Mouse (Mus musculus) hindbrain, embryonic 14.5 days (tissue): ENCODE results near the gene Sfrp5. TPM values are rescaled to one million over a fixed set of nuclear protein-coding genes. Genes with fewer than 3 reads are reported as not detected.
A peak's percentile ranks its signal among the peaks of the same experiment; 100 is the strongest.

ENCODE experiments used
- ATAC-seq: fragments of 200-750 bp; cut with Nextera tagmentation; 2 replicates; pipeline ENCODE4 v1.8.0; 2017; ENCODE audit warnings: moderate number of reproducible peaks, mild to moderate bottlenecking, moderate TSS enrichment, moderate library complexity; ENCODE audit not compliant: low FRiP score
- DNase-seq: peaks from one replicate; pipeline ENCODE4 v3.0.0-alpha.2; 2015; ENCODE audit warnings: low spot score
- H3K27ac ChIP-seq: fragments of 300-500 bp; sonication (generic); 2 replicates; pipeline ENCODE4 v1.5.1; 2014; ENCODE audit warnings: mild to moderate bottlenecking, moderate library complexity
- H3K27me3 ChIP-seq: fragments of 300-500 bp; sonication (generic); 2 replicates; pipeline ENCODE4 v1.6.1; 2014; ENCODE audit warnings: mild to moderate bottlenecking, low read length, mixed read lengths; ENCODE audit not compliant: control insufficient read depth, insufficient read depth
- H3K36me3 ChIP-seq: fragments of 300-500 bp; sonication (generic); replicated peaks from 2 replicates; pipeline ENCODE4 v1.6.1; 2014; ENCODE audit not compliant: control insufficient read depth, insufficient read depth
- H3K4me1 ChIP-seq: fragments of 300-500 bp; sonication (generic); replicated peaks from 2 replicates; pipeline ENCODE4 v1.6.1; 2014; ENCODE audit warnings: antibody characterized with exemption, low read length, mixed read lengths; ENCODE audit not compliant: control insufficient read depth, insufficient read depth
- H3K4me2 ChIP-seq: fragments of 300-500 bp; sonication (generic); replicated peaks from 2 replicates; pipeline ENCODE4 v1.6.1; 2014; ENCODE audit warnings: mild to moderate bottlenecking, moderate library complexity
- H3K4me3 ChIP-seq: fragments of 300-500 bp; sonication (generic); replicated peaks from 2 replicates; pipeline ENCODE4 v1.5.1; 2014; ENCODE audit warnings: mild to moderate bottlenecking, low read length
- H3K9ac ChIP-seq: fragments of 300-500 bp; sonication (generic); 2 replicates; pipeline ENCODE4 v1.6.1; 2014
- H3K9me3 ChIP-seq: fragments of 300-500 bp; sonication (generic); 2 replicates; pipeline ENCODE4 v1.6.1; 2016; ENCODE audit warnings: low read length; ENCODE audit not compliant: control insufficient read depth
- WGBS: fragments of 180-500 bp; shearing (Covaris S2); extraction: QIAGEN DNeasy Blood & Tissue Kit; methylation state at CpG from one replicate; pipeline ENCODE4 v1.1.7; 2014; 5-methylcytosine and 5-hydroxymethylcytosine counted together
- polyA plus RNA-seq: library from polyadenylated mRNA; unstranded; fragments of >200 nt; fragmentation: Nextera tagmentation; extraction: Ambion mirVana; gene quantifications from 2 replicates; pipeline ENCODE4 v1.2.1, GENCODE M21; 2014

Gene Sfrp5
- 2.8 and 2.9 TPM in 2 replicates for polyA plus RNA-seq

DNA sequence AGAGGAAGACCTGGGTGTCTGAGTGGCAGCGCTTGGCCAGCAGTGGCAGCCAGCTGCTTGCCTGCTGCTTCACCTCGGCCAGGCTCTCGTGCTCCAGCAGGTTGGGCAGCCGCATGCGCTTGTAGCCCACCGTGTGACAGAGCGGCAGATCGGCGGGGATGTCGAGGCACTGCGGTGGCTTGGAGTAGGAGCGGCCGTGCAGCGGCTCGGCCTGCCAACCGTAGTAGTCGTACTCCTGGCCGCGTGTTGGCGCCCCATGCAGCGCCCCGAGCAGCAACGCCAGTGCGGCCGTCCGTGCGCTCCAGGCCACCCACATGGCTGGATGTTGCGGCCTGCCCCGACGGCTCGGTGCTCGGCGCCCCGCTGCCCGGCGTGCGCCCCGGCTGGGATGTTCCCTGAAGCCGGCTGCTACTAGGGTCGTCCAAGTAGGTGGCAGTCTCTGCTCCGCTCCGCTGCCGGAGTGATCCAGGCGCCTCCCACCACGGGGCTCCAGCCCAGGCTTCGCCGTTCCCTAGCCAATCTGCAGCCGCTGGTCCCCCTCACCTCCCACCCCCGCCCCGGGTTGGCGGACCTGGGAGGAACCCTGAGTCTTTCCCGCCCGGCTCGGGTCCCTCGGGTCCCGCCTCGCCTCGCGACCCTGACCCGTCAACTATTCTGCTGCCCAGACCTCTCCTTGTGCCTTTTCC, at the start of gene Sfrp5:
TSS of gene Sfrp5 (minus strand) at position 557 of the 686 bp plus-strand sequence.
- Histone ChIP-seq H3K4me1 (peaks cover 7% of the 10 kb centered on the region), H3K4me3 (peak within 1 kb of the TSS; percentile 30), H3K36me3 (no peaks in the 10 kb centered on the region), H3K9me3 (no peaks in the 10 kb centered on the region), H3K27ac (no peak within 1 kb of the TSS), H3K9ac (0 out of 2 replicates have a peak within 1 kb of the TSS, but pooled peaks have one; percentile 42), H3K27me3 (peaks cover 54% of the 10 kb centered on the region), H3K4me2 (peak within 1 kb of the TSS; percentile 49)
- WGBS: 2% methylated on average over 59 of the region's 60 CpGs
- ATAC-seq (peak; percentile 38; the same call in 1 of the 2 replicates), DNase-seq (no peak)

DNA sequence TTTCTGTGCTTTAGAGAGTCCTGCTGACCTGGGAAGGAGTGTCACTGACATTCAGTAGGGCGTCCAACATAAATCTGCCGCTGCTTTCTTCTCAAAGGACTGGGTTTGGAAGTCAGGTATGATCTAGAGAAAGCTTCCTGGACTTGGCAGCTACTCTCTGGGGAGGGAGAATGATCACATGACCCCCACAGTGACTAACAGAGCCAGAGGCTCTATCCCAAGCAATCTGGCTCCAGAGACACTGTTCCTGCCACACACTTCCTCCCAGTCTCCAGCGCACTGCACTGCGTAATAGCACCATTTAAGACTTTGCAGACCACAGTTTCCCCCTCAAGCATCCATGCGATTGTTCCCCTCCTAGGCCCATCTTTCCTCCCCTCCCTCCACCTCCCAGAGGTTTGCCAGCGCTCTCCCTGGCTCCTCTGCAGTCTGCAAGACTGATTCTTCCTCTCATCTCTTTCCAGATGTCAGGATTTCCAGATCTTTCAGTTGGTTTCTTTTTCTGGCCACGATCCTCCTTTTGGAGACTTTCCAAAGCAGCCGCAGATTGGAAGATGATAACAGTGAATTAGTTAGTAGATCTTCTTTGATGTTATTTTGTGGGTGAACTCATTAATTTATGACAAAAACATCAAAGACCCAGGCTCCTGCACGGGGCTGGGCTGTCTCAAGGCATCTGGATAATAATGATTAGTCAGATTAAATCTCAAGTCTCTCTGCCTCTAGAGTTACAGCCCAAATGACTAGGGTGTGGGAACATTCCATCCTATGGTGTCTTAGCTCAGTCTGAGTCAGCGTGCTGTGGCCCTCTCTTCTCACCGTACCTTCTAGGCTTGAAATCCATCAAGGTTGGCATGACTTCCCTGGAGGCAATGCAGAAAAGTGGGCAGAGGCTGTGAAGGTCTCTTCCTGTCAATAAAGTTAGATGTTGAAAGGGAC, 48.2 kb upstream of the Sfrp5 start:
- 76% methylated on average over 11 of the region's 11 CpGs for WGBS
- Histone ChIP-seq H3K9me3 (no peaks in the 10 kb centered on the region), H3K4me3 (no peak overlapping the region), H3K4me2 (no peak overlapping the region), H3K27ac (no peak overlapping the region), H3K27me3 (peaks cover 7% of the 10 kb centered on the region; the same call in 1 of the 2 replicates), H3K36me3 (no peaks in the 10 kb centered on the region), H3K9ac (no peak overlapping the region), H3K4me1 (peaks cover 6% of the 10 kb centered on the region)
- no peak for DNase-seq
- ATAC-seq: no peak

DNA sequence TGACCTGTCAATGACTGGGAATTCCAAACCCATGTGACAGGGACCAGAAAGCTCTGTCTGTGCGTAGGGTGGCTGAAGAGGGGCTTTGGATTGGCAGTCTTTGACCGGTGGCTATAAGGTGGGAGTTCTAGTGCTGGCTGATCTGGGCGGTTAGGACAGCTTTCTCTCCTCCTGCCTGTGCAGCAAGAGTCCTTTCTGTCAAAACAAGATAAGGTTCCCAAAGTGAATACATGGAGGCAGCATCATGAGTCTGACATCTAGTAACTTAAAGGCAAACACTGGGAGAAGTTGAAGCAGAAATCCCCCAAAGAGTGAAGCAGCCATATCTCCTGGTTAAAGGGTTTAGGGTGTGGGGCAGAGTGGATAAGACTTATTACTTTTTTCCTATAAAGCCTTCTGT, 45.5 kb upstream of the Sfrp5 start, which contains the start of gene Golga7b:
TSS of gene Golga7b (plus strand) at position 56 of the 400 bp plus-strand sequence.
- H3K4me2 ChIP-seq: no peak within 1 kb of the TSS
- no peak within 1 kb of the TSS for H3K4me3 ChIP-seq
- no peak within 1 kb of the TSS for H3K9ac ChIP-seq
- DNase-seq (no peak), ATAC-seq (no peak)
- WGBS: 92% methylated on average over 3 of the region's 3 CpGs
- H3K9me3 ChIP-seq: no peaks in the 10 kb centered on the region
- H3K27ac ChIP-seq: no peak within 1 kb of the TSS
- no peaks in the 10 kb centered on the region for H3K27me3 ChIP-seq
- H3K4me1 ChIP-seq: no peaks in the 10 kb centered on the region
- no peaks in the 10 kb centered on the region for H3K36me3 ChIP-seq

DNA sequence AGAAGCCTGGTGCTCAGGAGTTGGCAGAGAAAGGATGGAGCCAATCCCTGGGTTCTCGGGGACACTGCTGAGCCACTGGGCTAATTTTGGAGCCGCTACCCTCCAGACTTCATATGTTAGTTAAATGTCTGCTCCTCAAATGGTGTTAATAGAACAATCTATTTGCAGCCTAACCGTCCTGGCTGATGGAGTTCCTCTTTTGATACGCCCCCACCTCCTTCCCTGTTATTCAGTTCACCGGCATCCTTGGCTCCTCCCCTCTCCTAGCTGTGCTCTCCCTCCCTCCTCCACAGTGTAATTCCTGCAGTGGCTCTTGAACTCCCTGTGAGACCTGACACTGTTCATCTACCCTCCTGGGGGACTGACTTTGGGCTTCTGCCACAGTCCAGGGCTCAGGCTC, 44.6 kb upstream of the Sfrp5 start:
- H3K4me3 ChIP-seq: no peak overlapping the region
- no peaks in the 10 kb centered on the region for H3K9me3 ChIP-seq
- no peak overlapping the region for H3K9ac ChIP-seq
- H3K4me2 ChIP-seq: no peak overlapping the region
- DNase-seq (no peak), ATAC-seq (no peak)
- H3K27ac ChIP-seq: no peak overlapping the region
- H3K27me3 ChIP-seq: no peaks in the 10 kb centered on the region
- no peaks in the 10 kb centered on the region for H3K4me1 ChIP-seq
- 48% methylated on average over 5 of the region's 5 CpGs for WGBS
- H3K36me3 ChIP-seq: no peaks in the 10 kb centered on the region

DNA sequence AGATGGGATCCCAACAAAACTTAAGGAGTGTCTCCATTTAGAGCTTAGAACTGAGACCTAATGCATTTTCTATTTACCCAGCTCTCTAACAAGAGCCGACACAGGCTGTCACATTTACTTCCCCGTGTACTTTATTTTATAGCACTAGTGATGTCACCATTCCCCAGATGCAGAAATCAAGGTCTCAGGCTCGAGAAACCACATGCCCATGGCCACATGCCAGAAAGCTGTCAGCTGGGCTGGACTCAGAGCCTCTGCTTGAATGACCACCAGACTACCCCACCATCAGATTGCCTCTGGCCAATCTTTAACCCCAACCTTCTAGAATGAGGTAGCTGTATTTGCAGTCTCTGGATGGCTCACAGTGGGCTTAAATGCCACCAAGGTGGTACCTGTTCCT, 41.3 kb upstream of the Sfrp5 start:
- Histone ChIP-seq H3K27ac (no peak overlapping the region), H3K4me1 (no peaks in the 10 kb centered on the region), H3K4me3 (no peak overlapping the region), H3K9ac (no peak overlapping the region), H3K9me3 (no peaks in the 10 kb centered on the region), H3K36me3 (no peaks in the 10 kb centered on the region), H3K27me3 (no peaks in the 10 kb centered on the region), H3K4me2 (no peak overlapping the region)
- WGBS: 58% methylated on average over 3 of the region's 3 CpGs
- no peak for ATAC-seq
- DNase-seq: no peak

DNA sequence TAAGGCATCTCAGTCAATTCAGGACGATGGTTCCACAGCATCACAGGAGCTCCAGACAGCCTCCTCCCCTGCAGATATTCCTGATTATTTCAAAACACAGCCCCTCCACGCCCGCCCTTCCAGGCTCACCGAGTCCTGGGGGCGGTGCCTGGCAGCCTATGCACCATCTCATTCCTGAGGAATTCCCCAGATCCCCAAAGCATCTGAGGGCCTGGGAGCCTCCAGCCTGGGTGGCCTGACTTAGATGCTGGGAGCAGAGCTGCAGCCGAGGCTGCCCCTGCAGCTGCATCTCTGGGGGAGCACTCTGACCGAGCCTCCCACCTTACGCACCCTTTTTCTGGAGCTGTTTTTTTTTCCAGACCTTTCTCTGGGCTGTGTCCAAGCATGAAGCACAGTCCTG, 38.8 kb upstream of the Sfrp5 start:
- H3K9me3 ChIP-seq: no peaks in the 10 kb centered on the region
- ATAC-seq: no peak
- WGBS: 56% methylated on average over 8 of the region's 8 CpGs
- no peak overlapping the region for H3K4me2 ChIP-seq
- no peak overlapping the region for H3K9ac ChIP-seq
- no peak overlapping the region for H3K27ac ChIP-seq
- no peak for DNase-seq
- H3K36me3 ChIP-seq: no peaks in the 10 kb centered on the region
- H3K27me3 ChIP-seq: no peaks in the 10 kb centered on the region
- no peak overlapping the region for H3K4me3 ChIP-seq
- H3K4me1 ChIP-seq: peaks cover 5% of the 10 kb centered on the region; the same call in 1 of the 2 replicates

DNA sequence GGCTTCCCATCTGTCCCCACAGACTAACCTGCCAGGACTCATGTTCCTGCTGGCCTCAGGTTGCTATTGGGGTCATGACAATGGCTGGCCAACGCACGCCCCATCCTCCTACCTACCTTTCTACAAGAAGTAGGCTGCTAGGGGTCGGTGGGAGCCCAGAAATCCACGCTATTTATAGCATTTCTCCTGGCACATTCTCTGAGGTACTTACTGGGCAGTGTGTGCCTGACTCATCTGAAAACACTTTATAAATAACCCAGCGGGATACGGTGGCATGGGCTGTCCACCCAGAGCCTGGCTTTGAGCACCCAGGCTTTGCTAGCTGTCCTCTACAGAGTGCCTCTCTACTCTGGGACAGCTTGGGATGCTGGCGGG, 36.3 kb upstream of the Sfrp5 start:
- no peak overlapping the region for H3K4me2 ChIP-seq
- H3K9ac ChIP-seq: no peak overlapping the region
- no peaks in the 10 kb centered on the region for H3K36me3 ChIP-seq
- no peaks in the 10 kb centered on the region for H3K9me3 ChIP-seq
- no peaks in the 10 kb centered on the region for H3K27me3 ChIP-seq
- no peak overlapping the region for H3K4me3 ChIP-seq
- peaks cover 5% of the 10 kb centered on the region; the same call in 1 of the 2 replicates for H3K4me1 ChIP-seq
- ATAC-seq (no peak), DNase-seq (no peak)
- H3K27ac ChIP-seq: no peak overlapping the region
- WGBS: 84% methylated on average over 7 of the region's 7 CpGs

DNA sequence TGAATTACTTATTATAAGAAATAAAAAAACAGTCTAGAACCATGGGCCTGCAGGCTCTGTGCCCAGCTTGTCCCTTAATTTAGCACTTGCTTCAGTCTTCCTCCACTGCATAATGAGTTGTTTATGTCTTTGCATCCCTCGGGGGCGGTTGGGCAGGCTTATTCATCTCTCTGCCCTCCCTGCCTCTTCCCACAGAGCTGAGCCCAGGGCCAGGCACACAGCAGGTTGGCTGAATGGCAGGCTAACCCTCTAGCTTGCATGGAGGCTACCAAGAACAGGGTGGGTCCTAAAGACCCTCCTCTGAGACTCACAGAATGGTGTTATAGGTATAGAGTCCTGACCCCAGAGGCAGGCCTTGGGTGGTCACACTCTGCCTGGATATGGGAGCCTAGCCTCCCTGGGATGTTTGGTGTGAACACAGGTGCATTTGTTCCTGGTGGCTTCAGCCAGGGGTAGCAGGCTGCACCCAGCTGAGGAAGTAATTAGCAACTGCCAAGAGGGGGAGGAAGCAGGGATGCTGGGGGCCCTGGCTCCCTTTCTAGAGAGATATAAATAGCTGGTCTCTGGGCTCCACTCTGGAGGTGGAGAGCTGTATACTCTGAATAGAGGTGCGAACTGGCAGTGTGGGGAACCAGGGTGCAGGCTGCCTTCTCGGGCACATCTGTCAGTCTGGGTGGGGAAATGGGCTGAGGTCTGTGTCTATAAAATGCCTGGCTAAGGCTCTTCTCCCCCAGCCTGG, 35.7 kb upstream of the Sfrp5 start:
- peaks cover 5% of the 10 kb centered on the region; the same call in 1 of the 2 replicates for H3K4me1 ChIP-seq
- no peak for DNase-seq
- H3K36me3 ChIP-seq: no peaks in the 10 kb centered on the region
- no peaks in the 10 kb centered on the region for H3K27me3 ChIP-seq
- 13% methylated on average over 4 of the region's 4 CpGs for WGBS
- ATAC-seq: peak; percentile 37; the same call in 1 of the 2 replicates
- no peak overlapping the region for H3K9ac ChIP-seq
- H3K27ac ChIP-seq: no peak overlapping the region
- H3K4me3 ChIP-seq: no peak overlapping the region
- H3K4me2 ChIP-seq: no peak overlapping the region
- no peaks in the 10 kb centered on the region for H3K9me3 ChIP-seq

DNA sequence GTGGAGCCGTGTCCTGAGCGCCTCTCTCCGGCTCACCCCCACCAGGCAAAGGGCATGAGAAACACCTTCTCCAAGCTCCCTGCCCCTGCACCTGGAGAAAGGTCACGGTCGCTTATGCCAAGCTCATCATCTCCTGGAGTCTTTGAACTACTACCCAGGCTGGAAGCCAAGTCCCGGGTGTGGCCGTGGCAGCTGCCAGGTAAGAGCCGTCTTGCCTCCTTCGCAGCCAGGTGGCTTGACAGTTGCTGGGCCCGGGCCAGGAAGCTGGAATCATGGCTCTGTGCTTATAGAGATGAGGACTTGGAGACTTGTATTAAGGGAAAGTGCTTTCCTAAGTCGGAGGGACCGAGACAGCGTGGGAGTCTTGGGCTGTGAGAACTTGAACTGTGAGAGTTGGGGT, 28.9 kb upstream of the Sfrp5 start:
- Histone ChIP-seq H3K4me2 (no peak overlapping the region), H3K27me3 (no peaks in the 10 kb centered on the region), H3K9ac (no peak overlapping the region), H3K27ac (no peak overlapping the region), H3K36me3 (no peaks in the 10 kb centered on the region), H3K4me1 (peaks cover 6% of the 10 kb centered on the region; the same call in 1 of the 2 replicates), H3K9me3 (no peaks in the 10 kb centered on the region), H3K4me3 (no peak overlapping the region)
- DNase-seq (no peak), ATAC-seq (no peak)
- whole genome bisulfite sequencing: 90% methylated on average over 13 of the region's 13 CpGs
